Mouse (Mus musculus): Measurements from ENCODE around the gene Samd4b.

The Samd4b gene

GRCm38 (mm10) chr7:28490410-28490809, 107.5 kb downstream of the Samd4b start:
- DNase-seq, result peak; percentile 14

GRCm38 (mm10) chr7:28488030-28488491, 109.9 kb downstream of the Samd4b start:
- peak; percentile 36 for DNase-seq

- no peak for DNase-seq
Measured at GRCm38 (mm10) chr7:28484192-28484591, 113.8 kb downstream of the Samd4b start.

- DNase-seq, result peak; percentile 46
Measured at GRCm38 (mm10) chr7:28482854-28483253, 115.1 kb downstream of the Samd4b start.

DNA sequence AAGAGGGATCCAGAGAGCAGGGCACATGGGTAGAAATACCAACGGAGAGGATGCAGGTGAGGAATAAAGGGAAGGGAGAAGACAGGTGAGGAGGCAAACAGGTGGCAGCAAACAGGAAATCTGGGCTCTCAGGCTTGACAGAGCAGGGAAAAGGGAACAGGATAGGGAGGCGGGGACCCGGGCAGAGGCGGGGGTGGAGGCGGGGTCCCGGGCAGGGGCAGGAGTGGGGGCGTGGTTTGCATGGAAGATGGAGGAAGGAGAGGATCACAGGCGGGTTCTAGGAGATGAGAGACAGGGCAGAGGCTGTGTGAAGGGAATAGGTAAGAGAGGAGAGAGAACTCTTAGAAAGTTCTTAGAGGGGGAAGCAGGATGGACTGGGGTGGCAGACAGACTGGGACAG, 119.1 kb downstream of the Samd4b start:
- DNase-seq, result no peak

DNA sequence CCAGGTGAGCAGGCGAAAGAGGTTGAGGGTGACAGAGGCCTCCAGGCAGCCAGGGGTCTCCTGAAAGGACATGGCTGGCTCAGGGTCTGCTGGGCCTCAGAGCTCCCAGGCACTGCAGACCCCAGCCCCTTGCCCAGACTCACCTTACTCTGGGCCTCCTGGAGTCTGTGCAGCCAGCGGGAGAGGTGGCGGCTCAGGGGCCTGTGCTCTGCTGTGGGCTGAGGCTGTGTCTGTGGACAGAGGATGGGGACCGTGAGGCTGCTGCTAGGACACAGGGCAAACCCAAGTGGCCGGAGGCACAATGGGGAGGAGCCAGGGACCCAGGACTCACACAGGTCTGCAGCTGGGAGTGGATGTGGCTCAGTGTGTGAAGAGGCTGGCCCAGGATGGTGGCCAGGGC, 120.6 kb downstream of the Samd4b start:
- no peak for DNase-seq

GRCm38 (mm10) chr7:28476191-28476590, 121.8 kb downstream of the Samd4b start:
- no peak for DNase-seq

DNA sequence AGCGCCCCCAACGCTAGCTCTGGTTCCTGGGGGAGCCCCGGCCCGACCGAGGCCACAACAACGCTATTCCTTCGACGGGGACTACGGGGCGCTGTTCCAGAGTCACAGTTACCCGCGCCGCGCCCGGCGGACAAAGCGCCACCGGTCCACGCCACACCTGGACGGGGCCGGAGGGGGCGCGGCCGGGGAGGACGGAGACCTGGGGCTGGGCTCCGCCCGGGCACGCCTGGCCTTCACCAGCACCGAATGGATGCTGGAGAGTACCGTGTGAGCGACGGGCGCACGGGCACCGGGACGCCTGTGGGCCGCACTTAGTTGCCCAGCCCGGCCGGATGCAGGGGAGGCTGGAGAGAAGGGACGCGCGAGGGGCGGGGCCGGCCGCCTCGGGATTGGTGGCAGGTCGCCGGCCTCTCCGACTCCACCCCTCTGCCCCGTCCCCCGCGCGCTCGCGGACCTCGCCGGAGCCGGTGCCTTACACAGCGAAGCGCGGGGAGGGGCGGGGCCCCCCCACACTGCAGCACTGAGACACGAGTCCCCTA, 130.7 kb downstream of the Samd4b start:
- peak; percentile 18 for DNase-seq

GRCm38 (mm10) chr7:28466721-28467212, 131.2 kb downstream of the Samd4b start:
- no peak for DNase-seq

DNA sequence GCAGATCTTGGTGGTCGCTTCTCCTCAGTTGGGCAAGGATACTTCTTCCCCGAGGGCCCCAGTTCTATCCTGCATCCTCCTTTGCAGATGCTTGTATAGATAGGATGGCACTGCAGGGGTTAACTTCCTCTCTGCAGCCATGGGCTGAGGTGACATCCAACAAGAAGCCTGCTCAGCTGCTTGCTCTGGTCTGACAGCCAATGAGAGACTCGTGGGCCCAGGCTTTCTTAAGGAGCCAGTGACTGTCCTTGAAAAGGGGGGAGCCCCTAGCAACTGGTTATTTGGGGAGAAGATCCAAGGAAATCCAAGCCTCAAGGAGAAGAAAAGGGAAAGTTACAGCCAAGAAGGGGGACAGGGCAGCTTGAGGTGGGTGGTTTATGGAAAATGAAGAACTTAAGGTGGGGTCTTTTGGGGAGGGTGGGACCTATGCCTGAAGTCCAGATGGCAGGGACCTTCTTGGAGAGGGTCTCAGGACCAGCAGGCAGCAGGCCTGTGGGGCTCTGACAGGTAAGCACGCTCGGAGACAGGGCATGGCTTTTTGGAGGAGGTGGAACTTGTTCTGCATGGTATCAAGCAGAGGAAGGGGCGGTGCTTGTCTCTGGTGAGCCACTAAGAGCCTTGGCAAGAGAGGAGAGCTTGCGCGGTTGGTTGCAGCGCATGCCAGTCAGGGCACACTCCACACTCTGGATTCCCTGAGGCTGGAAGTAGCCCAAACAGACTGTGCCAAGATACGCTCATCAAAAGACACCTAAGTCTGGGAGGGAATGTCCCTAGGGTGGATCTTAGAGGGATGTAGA, 133.3 kb downstream of the Samd4b start:
- DNase-seq, result peak; percentile 89

DNA sequence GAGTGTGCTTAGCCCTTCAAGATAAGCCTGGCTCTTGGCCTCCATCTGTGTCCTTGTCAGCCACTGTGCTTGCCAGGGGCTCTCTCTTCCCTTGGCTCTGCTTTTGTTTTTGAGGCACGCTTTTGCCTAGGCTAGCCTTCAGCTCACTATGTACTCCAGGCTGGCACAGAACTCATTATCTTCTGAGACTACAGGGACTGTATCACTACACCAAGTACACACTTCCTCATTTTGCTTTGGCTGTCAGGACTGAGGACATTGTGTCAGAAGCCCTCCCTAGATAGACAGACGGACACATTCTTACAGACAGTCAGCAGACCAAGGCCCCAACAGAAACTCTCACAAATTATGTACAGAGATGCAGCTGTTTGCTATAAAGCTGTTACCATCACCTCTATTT, 135.2 kb downstream of the Samd4b start:
- no peak for DNase-seq

GRCm38 (mm10) chr7:28460361-28460760, 137.6 kb downstream of the Samd4b start:
- no peak for DNase-seq

DNA sequence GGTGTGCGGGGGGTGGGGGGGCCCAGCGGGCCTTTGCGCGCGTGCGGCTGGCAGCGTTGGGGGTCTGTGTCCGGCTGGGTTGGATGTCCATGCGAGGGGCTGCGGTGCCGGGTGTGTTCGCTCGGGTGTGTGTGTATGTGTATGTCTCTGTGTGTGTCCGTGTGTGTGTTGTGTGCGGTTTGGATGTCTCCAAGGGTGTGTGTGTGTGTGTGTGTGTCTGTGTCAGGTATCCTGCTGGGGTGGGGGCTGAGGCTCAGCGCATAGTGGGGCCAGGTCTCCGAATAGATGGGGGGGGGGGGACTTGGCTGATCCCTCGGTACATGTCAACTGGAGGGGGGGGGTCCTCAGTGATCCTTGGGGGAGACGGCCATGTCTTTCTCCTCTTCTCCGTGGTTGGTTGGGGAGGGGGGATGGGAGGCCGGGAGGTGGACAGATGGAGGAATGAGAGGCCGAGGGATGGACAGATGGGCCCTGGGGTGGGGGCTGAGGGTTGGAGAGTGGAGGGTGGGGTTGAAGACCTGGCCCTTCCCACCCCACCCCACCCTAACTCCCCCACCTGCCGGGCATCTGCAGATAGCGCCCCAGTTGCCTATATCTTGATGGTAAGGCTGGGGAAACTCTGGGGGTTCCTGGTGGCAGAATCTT, 145.5 kb downstream of the Samd4b start:
- no peak for DNase-seq

- no peak for DNase-seq
Measured at GRCm38 (mm10) chr7:28451531-28452360, 146.2 kb downstream of the Samd4b start, which contains the start of gene Lrfn1. TSS of gene Lrfn1 (plus strand) at chr7:28451980.

DNA sequence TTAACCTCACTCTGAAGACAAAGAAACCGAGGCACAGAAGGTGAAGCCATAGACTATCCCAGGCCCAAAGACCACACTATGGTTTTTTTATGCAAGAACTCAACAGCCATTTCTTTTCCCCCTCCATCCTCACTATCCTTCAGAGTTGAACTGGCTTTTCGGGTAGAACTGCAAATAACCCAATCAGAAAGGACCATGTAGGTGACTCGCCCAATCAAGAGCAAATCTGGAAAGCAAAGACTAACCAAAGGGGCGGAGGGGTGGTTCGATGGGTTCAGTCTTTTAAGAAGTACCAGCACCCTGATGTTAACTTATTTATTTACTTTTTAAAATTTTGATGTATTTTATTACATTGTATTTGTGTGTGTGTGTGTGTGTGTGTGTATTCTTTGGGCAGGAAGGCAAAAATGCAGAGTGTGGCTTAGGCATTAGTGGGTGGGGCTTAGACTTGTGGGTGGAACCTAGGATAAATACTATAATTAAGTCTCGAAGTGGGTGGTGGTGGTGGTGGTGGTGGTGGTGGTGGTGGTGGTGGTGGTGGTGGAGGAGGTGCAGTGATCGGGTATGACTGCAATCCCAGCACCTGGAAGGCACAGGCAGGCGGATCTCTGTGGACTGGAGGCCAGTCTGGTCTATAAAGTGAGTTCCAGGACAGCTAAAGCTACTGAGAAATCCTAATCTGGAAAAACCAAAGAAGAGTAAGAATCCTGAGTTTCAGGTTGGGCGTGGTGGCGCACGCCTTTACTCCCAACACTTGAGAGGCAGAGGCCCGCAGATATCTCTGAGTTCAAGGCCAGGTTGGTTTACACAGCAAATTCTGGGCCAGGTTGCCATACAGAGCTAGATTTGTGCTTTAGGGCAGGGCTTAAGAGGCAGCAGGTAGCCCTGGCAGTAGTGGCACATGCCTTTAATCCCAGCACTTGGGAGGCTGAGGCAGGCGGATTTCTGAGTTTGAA, 149.8 kb downstream of the Samd4b start:
- DNase-seq, result no peak

DNA sequence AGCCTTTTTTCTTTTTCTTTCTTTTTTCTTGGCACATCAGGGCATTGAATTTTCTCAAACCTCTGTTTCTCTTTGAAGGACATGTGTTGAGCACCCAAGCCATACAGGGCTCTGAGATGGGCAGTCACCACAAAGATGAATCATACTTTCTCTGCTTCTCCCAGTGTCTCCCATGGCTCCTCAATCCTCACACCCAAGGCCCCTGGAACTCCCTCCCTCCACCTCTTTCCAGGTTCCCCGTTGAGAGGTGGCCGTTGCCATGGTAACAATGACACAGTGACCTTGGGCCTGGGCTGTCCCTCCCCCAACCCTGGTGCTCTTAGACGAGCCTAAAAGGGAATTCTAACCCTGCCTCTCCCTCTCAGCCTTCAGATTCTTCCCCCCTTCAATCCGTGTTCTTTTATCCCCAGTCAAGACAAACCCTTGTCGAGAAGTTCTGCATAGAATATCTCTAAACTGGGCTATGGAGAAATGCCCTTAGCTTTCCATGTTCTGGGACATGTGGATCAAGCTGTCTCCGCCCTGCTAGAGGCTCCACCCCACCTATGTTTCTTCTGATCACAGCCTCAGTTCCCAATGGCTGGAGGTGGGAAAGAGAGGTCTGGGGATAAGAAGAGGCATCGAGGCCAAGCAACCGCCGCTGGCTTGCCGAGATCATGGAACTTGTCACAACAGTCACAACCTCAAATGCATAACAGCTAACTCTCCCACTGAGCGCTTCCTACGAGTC, 150.7 kb downstream of the Samd4b start:
- DNase-seq, result no peak

DNA sequence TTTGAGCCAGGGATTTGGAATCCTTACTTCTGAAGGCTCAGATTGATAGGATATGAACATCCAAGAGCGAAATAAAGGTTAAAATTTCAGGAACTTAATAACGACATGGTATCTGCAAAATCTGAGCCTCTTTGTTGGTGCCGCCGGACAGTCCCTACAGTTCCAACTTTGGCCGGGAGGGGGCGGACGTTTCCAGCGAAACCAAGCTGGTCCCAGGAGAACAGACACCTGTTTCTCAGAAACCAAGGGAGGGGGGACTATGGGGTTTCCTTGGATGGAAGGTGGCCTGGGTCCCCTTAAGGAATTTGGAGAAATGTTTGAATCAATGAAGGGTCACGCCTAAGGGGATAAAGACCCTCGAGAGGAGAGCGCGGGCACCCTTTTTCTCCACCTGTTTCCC, 151.5 kb downstream of the Samd4b start:
- peak; percentile 63 for DNase-seq

- DNase-seq, result no peak
Measured at GRCm38 (mm10) chr7:28444344-28444974, 153.5 kb downstream of the Samd4b start.

DNA sequence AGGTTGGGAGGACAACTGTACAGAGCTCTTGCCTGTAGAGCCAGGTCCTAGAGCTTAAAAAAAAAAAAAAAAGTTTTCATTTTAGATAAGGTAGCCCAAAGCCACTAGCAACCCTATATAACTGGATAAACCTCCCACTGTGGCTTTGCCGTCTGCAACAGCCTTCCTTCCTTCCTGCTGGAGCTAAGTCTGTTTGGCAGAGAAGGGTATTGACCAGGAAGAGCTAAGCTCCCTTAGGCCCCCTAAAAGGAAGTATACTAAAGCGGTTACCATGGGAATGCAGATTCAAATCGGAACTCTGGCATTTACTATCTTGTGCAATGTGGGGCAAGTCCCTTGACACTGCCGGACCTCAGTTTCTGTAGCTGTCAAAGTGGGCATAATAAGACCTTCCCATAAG, 155.3 kb downstream of the Samd4b start:
- no peak for DNase-seq

DNA sequence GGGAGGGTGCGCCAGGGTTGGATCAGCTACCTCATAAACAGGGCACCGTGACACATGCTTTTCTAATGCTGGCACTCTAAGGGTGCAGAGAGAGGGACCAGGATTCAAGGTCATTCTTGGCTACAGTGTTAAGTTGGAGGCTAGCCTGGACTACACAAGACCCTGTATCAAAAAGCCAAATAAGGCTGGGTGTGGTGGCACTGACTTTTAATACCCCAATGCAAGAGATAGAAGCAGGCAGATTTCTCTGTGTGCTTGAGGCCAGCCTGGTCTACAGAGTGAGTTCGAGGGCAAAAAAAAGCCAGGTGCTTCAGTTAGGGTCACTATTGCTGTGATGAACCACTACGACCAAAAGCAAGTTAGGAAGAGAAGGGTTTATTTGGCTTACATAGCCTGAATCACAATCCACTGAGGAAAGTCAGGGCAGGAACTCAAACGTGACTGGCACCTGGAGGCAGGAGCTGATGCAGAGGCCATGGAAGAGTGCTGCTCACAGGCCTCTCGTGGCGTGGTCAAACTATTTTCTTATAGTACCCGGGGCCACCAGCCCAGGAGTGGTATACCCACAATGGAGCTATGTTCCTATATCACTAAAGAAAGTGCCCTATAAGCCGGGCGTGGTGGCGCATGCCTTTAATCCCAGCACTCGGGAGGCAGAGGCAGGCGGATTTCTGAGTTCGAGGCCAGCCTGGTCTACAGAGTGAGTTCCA, 156.0 kb downstream of the Samd4b start:
- DNase-seq, result no peak

Data from right cerebral cortex, postnatal 25 days (tissue).